Mouse (Mus musculus) spleen, postnatal 10 days (tissue): Measurements from ENCODE around the gene Nfkbil1.

Experiments used
- DNase-seq, 2 experiments: peaks; one replicate each; pipeline ENCODE4 v3.0.0; 2021 to 2022; ENCODE audit warnings: low spot score in 2 of 2

Gene Nfkbil1

GRCm38 (mm10) chr17:35178528-35178927 lies 57.1 kb downstream of the Nfkbil1 start:
- peak; percentile 64 to 82 for DNase-seq

DNA sequence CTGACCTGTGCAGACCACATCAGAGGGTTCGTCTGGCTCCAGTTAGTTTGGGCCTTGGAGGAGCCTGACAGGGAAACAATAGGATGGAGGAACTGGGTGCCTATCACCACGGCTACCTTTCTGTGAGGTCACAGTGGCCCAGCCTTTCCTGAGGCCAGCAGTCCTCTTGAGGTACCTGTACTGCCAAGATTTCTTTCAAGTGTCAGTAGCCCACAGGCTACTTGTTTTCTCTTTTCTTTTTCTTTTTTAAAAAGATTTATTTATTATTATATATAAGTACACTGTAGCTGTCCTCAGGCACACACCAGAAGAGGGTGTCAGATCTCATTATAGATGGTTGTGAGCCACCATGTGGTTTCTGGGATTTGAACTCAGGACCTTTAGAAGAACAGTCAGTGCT lies 59.6 kb downstream of the Nfkbil1 start, which contains the start of gene Aif1:
Gene Aif1, minus strand, starts transcription at position 101 of the 400 bp plus-strand sequence.
- DNase-seq = no peak

DNA sequence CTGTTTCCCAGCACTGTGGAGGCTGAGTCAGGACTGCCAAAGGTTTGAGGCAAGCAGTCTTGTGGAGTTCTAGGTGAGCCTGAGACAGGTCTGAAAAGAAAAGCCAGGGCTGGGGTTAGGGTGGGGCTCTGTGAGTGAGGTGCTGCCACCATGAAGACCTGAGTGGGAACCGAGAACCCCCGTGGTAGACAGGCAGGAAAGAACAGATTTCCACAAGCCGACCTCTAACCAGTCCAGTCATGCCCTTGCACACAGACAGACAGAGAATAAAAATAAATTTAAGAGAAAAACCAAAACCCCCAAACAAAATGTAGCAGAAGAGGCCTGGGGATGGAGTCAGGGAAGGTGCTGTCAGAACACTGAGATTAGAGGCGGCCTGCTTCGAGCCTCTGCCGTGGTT lies 60.2 kb downstream of the Nfkbil1 start:
- DNase-seq = peak in 1 of 2 experiments; percentile 17

DNA sequence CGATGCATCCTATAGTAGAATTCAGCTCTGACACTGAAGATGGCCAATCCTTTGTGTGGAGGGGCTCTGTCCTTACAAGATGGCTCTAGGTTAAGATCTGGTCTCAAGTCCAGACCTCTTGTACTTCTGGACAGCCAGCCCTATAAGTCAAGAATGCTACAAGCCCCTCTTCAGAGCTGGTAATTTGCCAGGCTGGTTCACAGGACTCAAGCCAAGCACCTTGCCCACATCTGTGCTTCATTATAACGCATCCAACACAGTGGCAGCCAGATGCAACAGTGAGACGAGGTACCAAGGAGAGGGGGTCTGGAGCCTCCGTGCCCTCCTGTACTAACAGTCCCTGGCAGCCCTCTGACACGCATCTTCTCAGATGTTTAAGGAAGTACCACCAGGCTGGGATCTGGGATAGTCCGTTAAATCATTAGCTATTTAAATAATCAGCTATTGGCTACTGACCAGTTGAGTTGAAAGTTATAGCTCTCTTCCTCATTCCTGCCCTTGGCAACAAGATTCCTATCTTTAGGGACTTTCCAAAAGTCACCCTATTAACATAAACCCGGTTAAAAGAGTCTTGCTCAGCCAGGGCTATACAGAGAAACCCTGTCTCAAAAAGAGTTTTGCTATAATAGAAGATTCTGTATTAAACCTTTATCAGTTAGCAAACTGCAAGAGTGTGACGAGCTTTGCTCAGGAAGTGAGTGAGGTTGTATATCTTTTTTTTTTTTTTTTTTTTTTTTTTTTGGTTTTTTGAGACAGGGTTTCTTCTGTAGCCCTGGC lies 61.2 kb downstream of the Nfkbil1 start:
- DNase-seq = peak in 1 of 2 experiments; percentile 13

GRCm38 (mm10) chr17:35173329-35173728 lies 62.3 kb downstream of the Nfkbil1 start:
- peak; percentile 28 to 44 for DNase-seq

DNA sequence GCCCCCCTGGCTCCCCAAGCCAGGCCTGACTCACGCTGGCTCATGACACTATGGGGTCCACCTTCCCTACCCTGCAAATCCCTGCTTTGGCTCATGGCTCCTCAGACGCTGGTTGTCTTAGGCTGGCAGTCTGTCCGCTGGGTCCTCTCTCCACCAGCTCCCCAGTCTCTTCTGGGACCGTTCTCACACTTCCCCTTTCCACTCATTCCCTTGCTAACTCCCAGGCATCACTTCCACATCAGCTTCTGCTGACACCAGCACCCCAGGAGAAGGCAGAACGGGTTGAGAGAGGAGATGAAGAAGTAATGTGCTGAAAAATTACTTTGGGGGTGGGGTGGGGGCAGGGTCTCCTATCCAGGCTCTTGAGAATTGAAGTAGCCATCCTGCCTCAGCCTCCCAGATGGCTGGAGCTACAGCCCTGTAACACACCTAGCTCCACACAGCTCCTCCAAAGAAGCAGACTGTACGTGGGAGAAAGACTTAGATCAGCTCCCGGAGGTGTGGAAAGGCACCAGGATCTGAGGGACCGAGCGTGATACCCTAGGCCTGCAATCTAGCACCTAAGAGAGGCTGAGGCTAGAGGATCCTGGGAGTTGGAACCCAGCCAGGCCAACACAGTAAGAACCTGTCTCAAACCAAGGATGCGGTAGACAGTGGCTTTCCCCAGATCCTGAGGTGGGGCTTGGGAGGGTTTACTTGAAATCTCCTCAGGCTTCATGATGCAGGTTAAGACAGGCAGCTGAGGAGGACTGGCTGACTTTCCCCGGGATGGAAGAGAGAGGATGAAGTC lies 63.0 kb downstream of the Nfkbil1 start:
- DNase-seq = no peak
